Mouse (Mus musculus): Measurements from ENCODE around the gene Zbtb41.

Zbtb41 gene

GRCm38 (mm10) chr1:139460807-139461206 lies 38.7 kb downstream of the Zbtb41 start:
- no peak for ATAC-seq (ENCODE audit: insufficient number of reproducible peaks, low FRiP score, low TSS enrichment)

DNA sequence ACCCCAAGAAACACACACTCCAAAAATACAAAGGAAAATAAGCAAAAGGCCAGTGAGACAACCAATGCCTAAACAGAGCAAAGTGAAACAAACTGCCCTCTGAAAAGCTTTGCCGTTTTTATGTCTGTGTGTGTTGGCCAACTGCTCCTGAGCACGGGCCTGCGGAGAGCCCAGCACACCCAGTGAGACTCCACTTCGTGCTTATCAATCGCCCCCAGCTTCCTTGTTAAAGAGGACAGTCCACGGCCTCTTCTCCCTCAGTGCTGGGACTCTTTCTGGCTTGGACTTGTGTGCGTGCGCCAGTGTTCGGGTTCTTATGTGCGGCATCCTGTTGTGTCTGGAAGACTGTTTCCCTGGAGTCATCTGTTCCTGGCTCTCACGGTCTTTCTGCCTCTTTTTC lies 43.8 kb downstream of the Zbtb41 start:
- peak; percentile 36; the same call in 1 of the 2 replicates for ATAC-seq (ENCODE audit: insufficient number of reproducible peaks, low FRiP score, low TSS enrichment)

DNA sequence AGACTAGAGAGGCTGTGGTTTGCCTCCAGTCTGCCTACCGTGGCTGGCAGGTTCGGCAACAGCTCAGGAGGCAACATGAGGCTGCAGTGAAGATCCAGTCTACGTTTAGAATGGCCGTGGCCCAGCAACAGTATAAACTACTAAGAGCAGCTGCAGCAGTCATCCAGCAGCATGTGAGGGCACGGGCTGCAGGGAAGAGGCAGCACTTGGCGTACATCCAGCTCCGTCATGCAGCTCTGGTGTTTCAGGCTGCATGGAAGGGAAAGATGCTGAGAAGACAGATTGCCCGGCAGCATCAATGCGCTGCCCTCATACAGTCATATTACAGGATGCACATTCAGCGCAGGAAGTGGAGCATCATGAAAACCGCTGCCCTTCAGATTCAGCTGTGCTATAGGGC lies 56.8 kb downstream of the Zbtb41 start:
- no peak for ATAC-seq (ENCODE audit: insufficient number of reproducible peaks, low FRiP score, low TSS enrichment)

DNA sequence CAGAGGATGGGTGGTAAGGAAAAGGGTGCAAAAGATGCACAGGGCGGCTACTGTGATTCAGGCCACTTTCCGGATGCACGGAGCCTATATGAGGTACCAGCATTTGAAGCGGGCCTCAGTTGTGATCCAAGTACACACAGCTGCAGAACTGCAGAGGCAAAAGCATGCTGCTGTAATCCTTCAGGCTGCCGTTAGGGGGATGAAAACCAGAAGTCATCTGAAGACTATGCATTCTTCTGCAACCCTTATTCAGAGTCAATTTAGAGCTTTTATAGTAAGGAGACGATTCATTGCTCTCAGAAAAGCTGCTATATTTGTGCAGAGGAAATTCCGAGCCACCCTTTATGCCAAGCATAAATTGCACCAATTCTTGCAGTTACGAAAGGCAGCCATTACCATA lies 58.2 kb downstream of the Zbtb41 start:
- no peak for ATAC-seq (ENCODE audit: insufficient number of reproducible peaks, low FRiP score, low TSS enrichment)

- no peak for ATAC-seq (ENCODE audit: insufficient number of reproducible peaks, low FRiP score, low TSS enrichment)
Observed at GRCm38 (mm10) chr1:139481146-139481545, 59.1 kb downstream of the Zbtb41 start.

DNA sequence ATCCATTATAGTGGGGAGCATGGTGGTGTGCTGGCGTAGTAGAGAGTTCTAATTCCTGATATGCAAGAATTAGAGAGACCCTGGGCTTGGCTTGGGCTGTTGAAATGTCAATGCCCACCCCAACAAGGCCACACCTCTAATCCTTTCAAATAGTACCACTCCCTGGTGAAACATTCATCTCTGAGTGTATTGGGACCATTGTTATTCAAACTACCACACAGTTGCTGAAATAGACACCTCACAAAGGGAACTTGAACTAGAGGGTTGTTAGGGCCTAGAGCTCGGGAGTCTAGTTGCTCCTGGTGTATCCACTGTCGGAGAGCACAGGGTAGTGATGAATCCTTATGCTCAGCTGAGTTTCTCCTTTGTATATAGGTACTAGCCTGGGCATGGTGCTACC lies 72.5 kb downstream of the Zbtb41 start:
- no peak for ATAC-seq (ENCODE audit: insufficient number of reproducible peaks, low FRiP score, low TSS enrichment)

- ATAC-seq (ENCODE audit: insufficient number of reproducible peaks, low FRiP score, low TSS enrichment), result no peak
Observed at GRCm38 (mm10) chr1:139495408-139495807, 73.3 kb downstream of the Zbtb41 start.

GRCm38 (mm10) chr1:139496212-139496611 lies 74.1 kb downstream of the Zbtb41 start:
- no peak for ATAC-seq (ENCODE audit: insufficient number of reproducible peaks, low FRiP score, low TSS enrichment)

GRCm38 (mm10) chr1:139499751-139500150 lies 77.7 kb downstream of the Zbtb41 start:
- ATAC-seq (ENCODE audit: insufficient number of reproducible peaks, low FRiP score, low TSS enrichment), result no peak

- no peak for ATAC-seq (ENCODE audit: insufficient number of reproducible peaks, low FRiP score, low TSS enrichment)
Observed at GRCm38 (mm10) chr1:139501258-139501752, 79.2 kb downstream of the Zbtb41 start, which contains the start of gene F13b. Gene F13b, plus strand, starts transcription at chr1:139501702.

Measured in cerebellum, adult (tissue).